Mouse (Mus musculus) cortical plate, adult 2 months (tissue): ENCODE data around the gene Trhr2.

Source experiments
- CTCF ChIP-seq: fragments of 200-500 bp; IDR thresholded peaks from 2 replicates; pipeline ENCODE4 v1.5.1; 2011; ENCODE audit warnings: mild to moderate bottlenecking, control low read depth, low read length; ENCODE audit not compliant: insufficient read depth; ENCODE audit errors: extremely low read depth
- POLR2A ChIP-seq: fragments of 200-500 bp; IDR thresholded peaks from 2 replicates; pipeline ENCODE4 v1.6.1; 2011; ENCODE audit warnings: mild to moderate bottlenecking, low read length, control low read depth; ENCODE audit not compliant: insufficient read depth; ENCODE audit errors: extremely low read depth

- 0 out of 2 replicates have a peak, but pooled peaks have one; percentile 20 for TF ChIP-seq POLR2A
- no peak for TF ChIP-seq CTCF
Observed at GRCm38 (mm10) chr8:122355642-122356606, 4.6 kb downstream of the Trhr2 start.
